Mouse (Mus musculus) limb, embryonic 14.5 days (tissue): ENCODE results near the gene Exoc6b. TPM values are rescaled to one million over a fixed set of nuclear protein-coding genes. Genes with fewer than 3 reads are reported as not detected.
A peak's percentile ranks its signal among the peaks of the same experiment; 100 is the strongest.

Source experiments
- ATAC-seq: fragments of 200-750 bp; cut with Nextera tagmentation; 2 replicates; pipeline ENCODE4 v1.8.0; 2017; ENCODE audit warnings: low read depth, moderate number of reproducible peaks, moderate TSS enrichment; ENCODE audit not compliant: low FRiP score
- DNase-seq: peaks from one replicate; pipeline ENCODE4 v3.0.0-alpha.2; 2015; ENCODE audit warnings: low spot score
- H3K27ac ChIP-seq: fragments of 300-500 bp; sonication (generic); replicated peaks from 2 replicates; pipeline ENCODE4 v1.5.1; 2014; ENCODE audit warnings: low read depth, mild to moderate bottlenecking, low read length, moderate library complexity, mixed read lengths
- H3K27me3 ChIP-seq: fragments of 300-500 bp; sonication (generic); 2 replicates; pipeline ENCODE4 v1.6.1; 2014; ENCODE audit warnings: low read length, mixed read lengths; ENCODE audit not compliant: control insufficient read depth, insufficient read depth
- H3K36me3 ChIP-seq: fragments of 300-500 bp; sonication (generic); 2 replicates; pipeline ENCODE4 v1.6.1; 2014; ENCODE audit warnings: mild to moderate bottlenecking, low read length, moderate library complexity, mixed read lengths; ENCODE audit not compliant: control insufficient read depth, insufficient read depth
- H3K4me1 ChIP-seq: fragments of 300-500 bp; sonication (generic); 2 replicates; pipeline ENCODE4 v1.6.1; 2014; ENCODE audit warnings: antibody characterized with exemption, low read length, mixed read lengths; ENCODE audit not compliant: control insufficient read depth, insufficient read depth
- H3K4me2 ChIP-seq: fragments of 300-500 bp; sonication (generic); replicated peaks from 2 replicates; pipeline ENCODE4 v1.6.1; 2014; ENCODE audit warnings: low read depth, mild to moderate bottlenecking, low read length, moderate library complexity; ENCODE audit not compliant: severe bottlenecking
- H3K4me3 ChIP-seq: fragments of 300-500 bp; sonication (generic); replicated peaks from 2 replicates; pipeline ENCODE4 v1.5.1; 2014; ENCODE audit warnings: low read length
- H3K9ac ChIP-seq: fragments of 300-500 bp; sonication (generic); 2 replicates; pipeline ENCODE4 v1.6.1; 2014; ENCODE audit warnings: mild to moderate bottlenecking, low read depth, low read length, moderate library complexity; ENCODE audit not compliant: severe bottlenecking
- H3K9me3 ChIP-seq: fragments of 300-500 bp; sonication (generic); 2 replicates; pipeline ENCODE4 v1.6.1; 2016; ENCODE audit warnings: low read length; ENCODE audit not compliant: control insufficient read depth
- POLR2A ChIP-seq: fragments of 200-500 bp; IDR thresholded peaks from 2 replicates; pipeline ENCODE4 v1.8.0; 2012; ENCODE audit warnings: inconsistent platforms, mild to moderate bottlenecking, moderate library complexity, borderline replicate concordance; ENCODE audit not compliant: insufficient read depth, insufficient read length; ENCODE audit errors: extremely low read depth
- WGBS: fragments of 180-500 bp; shearing (Covaris S2); extraction: QIAGEN DNeasy Blood & Tissue Kit; methylation state at CpG from one replicate; pipeline ENCODE4 v1.1.7; 2014; 5-methylcytosine and 5-hydroxymethylcytosine counted together
- polyA plus RNA-seq, 2 experiments: library from polyadenylated mRNA; depleted of rRNA in 1 of 2; stranded (reverse) in 1 of 2; unstranded in 1 of 2; fragments of >200 nt; fragmentation: Nextera tagmentation in 1 of 2; extraction: Ambion mirVana in 1 of 2; gene quantifications; 2 replicates each; pipeline versions ENCODE4 v1.2.1 to v1.2.3; 2012 to 2014

The Exoc6b gene
- polyA plus RNA-seq, 2 experiments: 16.1 to 40.7 TPM

DNA sequence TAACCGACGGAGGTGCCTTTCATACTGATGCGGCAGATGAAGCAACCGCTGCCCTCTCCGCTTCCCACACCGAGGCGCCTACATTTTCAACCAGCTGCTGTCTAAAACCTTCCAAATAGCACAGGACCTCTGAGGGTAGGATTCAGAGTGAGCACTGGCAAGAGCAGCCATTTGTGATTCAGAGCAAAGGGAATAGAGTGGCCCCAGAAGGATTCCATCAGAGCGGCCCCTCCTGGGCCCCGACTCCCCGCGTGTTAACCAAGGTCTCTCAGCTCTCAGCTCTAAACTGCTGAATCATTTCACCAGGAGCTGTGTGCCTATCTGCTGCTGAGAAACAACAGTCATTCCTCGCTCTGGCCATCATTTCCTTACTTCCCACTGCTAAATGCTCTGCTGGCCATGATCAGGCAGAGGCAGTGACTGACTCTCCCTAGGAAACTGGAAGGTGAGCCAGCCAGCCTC is 145.5 kb downstream of the Exoc6b start:
- H3K27ac ChIP-seq: no peak overlapping the region
- peak overlapping the region; percentile 30; the same call in 1 of the 2 replicates for H3K4me2 ChIP-seq

DNA sequence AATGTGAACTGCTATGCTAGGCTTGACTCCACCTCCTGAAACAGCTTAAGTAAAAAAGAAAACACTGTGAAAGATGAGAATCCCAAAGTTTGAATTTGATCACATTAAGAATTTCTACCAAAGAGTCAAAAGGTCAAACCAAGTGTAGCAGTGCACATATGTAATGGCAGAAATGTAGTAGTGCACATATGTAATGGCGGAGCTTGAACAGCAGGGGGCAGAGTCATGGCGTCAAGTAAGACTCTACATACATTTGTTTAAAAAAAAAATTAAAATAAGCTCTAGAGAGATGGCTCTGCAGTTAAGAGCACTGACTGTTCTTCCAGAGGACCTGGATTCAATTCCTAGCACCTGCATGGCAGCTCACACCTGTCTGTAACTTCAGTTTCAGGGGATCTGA is 153.0 kb downstream of the Exoc6b start:
- WGBS: 21% methylated on average over 2 of the region's 2 CpGs
- H3K4me2 ChIP-seq: no peak overlapping the region
- no peaks in the 10 kb centered on the region for H3K9me3 ChIP-seq
- no peaks in the 10 kb centered on the region for H3K27me3 ChIP-seq
- H3K9ac ChIP-seq: no peak overlapping the region
- H3K36me3 ChIP-seq: no peaks in the 10 kb centered on the region
- DNase-seq (no peak), ATAC-seq (no peak)
- no peak for TF ChIP-seq POLR2A
- H3K4me3 ChIP-seq: no peak overlapping the region
- H3K27ac ChIP-seq: no peak overlapping the region
- no peaks in the 10 kb centered on the region for H3K4me1 ChIP-seq

More for the DNA sequence above, 145.5 kb downstream of the Exoc6b start:
- H3K9me3 ChIP-seq: no peaks in the 10 kb centered on the region
- peak; percentile 15; the same call in 1 of the 2 replicates for ATAC-seq
- no peaks in the 10 kb centered on the region for H3K36me3 ChIP-seq
- WGBS: 30% methylated on average over 12 of the region's 12 CpGs
- no peaks in the 10 kb centered on the region for H3K27me3 ChIP-seq
- H3K4me1 ChIP-seq: peaks cover 7% of the 10 kb centered on the region
- H3K4me3 ChIP-seq: no peak overlapping the region
- H3K9ac ChIP-seq: no peak overlapping the region
- DNase-seq: no peak
- no peak for TF ChIP-seq POLR2A

DNA sequence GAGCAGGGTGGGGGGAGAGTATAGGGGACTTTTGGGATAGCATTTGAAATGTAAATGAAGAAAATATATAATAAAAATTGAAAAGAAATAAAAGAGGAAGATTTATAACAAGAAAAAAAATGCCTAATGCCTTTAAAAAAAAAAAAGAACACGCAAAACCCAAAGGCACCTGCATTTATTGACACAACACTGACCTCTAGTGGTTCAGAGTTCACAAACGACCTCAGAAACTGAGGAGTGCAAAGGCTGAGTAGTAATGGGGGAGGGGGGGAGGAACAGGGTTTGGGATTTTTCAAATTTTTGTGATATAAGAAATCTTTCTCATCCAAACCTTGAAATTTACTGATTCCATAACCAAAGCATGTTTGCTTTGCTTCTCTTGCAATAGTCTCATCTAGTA is 156.9 kb downstream of the Exoc6b start:
- DNase-seq: peak; percentile 52
- no peak overlapping the region for H3K27ac ChIP-seq
- 3% methylated on average over 2 of the region's 2 CpGs for WGBS
- no peak overlapping the region for H3K4me2 ChIP-seq
- H3K27me3 ChIP-seq: no peaks in the 10 kb centered on the region
- no peaks in the 10 kb centered on the region for H3K36me3 ChIP-seq
- no peak overlapping the region for H3K9ac ChIP-seq
- no peaks in the 10 kb centered on the region for H3K9me3 ChIP-seq
- H3K4me3 ChIP-seq: no peak overlapping the region
- TF ChIP-seq POLR2A: no peak
- no peaks in the 10 kb centered on the region for H3K4me1 ChIP-seq
- ATAC-seq: no peak

DNA sequence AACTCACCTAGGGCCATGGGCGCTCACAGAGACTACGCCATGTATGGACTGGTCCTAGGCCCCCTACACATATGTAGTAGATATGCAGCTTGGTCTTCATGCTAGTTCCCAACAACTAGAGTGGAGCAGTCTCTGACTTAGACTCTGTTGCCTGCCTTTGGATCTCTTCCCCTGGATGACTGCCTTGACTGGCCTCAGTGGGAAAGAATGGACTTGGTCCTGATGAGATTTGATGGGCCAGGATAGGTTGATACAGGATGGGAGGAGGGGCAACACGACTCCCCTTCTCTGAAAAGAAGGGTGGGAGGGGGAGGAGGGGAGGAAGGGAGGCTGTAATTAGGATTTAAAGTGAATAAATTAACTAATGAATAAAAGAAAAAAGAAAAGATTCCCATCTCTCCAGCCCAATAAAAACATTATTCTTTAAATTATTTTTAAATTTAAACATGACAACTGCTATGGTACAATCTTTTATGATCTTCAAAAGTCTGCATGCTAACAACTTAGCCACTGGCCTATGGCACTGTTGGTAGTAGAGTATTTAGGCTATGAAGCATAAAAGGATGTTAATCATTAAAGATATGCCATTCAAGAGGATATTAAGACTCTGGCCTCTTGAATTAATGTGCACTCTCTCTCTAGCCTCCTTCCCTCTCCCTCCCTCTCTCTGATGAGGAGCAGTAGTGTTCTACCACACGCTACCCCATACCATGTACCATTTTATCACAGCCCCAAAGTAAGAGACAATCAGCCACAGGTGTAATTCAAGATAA is 170.1 kb downstream of the Exoc6b start:
- no peak overlapping the region for H3K27ac ChIP-seq
- no peak overlapping the region for H3K9ac ChIP-seq
- WGBS: 87% methylated on average over 4 of the region's 4 CpGs
- no peaks in the 10 kb centered on the region for H3K9me3 ChIP-seq
- ATAC-seq: no peak
- H3K4me2 ChIP-seq: no peak overlapping the region
- H3K27me3 ChIP-seq: no peaks in the 10 kb centered on the region
- no peaks in the 10 kb centered on the region for H3K4me1 ChIP-seq
- no peak for TF ChIP-seq POLR2A
- DNase-seq: no peak
- H3K4me3 ChIP-seq: no peak overlapping the region
- no peaks in the 10 kb centered on the region for H3K36me3 ChIP-seq

- ATAC-seq: no peak
- peak; percentile 55 for DNase-seq
- Histone ChIP-seq H3K4me1 (0 out of 2 replicates have a peak, but pooled peaks cover 2% of the 10 kb centered on the region), H3K9ac (no peak overlapping the region), H3K9me3 (no peaks in the 10 kb centered on the region), H3K27ac (no peak overlapping the region), H3K4me2 (no peak overlapping the region), H3K36me3 (no peaks in the 10 kb centered on the region), H3K27me3 (no peaks in the 10 kb centered on the region), H3K4me3 (no peak overlapping the region)
- TF ChIP-seq POLR2A: no peak
These were observed 175.6 kb downstream of the Exoc6b start for GRCm38 (mm10) chr6:84893773-84894095.
